Mouse (Mus musculus): Measurements from ENCODE around the gene Twist2. TPM values are rescaled to one million over a fixed set of nuclear protein-coding genes. Genes with fewer than 3 reads are reported as not detected.

The Twist2 gene
- total and polyA plus RNA-seq, 3 experiments, result not detected

GRCm38 (mm10) chr1:91802406-91803121 is 1.3 kb downstream of the Twist2 start:
- no peak overlapping the region for H3K4me3 ChIP-seq (ENCODE audit: control insufficient read depth in 1 of 2, insufficient read depth in 1 of 2, low read depth in 2 of 2, low read length in 2 of 2)
- no peak for DNase-seq (ENCODE audit: low read depth, low spot score)
- H3K4me1 ChIP-seq (ENCODE audit: control insufficient read depth in 1 of 2, insufficient read depth in 2 of 2, low read length in 2 of 2), result no peaks in the 10 kb centered on the region
- TF ChIP-seq MXI1 (IDR thresholded peaks at IDR 0.05; ENCODE audit: low read depth, low read length) (no peak), POLR2AphosphoS5 (IDR thresholded peaks at IDR 0.05; ENCODE audit: borderline replicate concordance, low read depth, low read length) (no peak), MYB (IDR thresholded peaks at IDR 0.05; ENCODE audit: low read depth, low read length) (no peak), ZKSCAN1 (IDR thresholded peaks at IDR 0.05; ENCODE audit: low read depth, low read length) (no peak), TBP (IDR thresholded peaks at IDR 0.05; ENCODE audit: low read depth, low read length) (no peak), SMC3 (IDR thresholded peaks at IDR 0.05; ENCODE audit: low read depth, low read length) (no peak), MAX (IDR thresholded peaks at IDR 0.05; ENCODE audit: low read length) (no peak), RAD21 (IDR thresholded peaks at IDR 0.05; ENCODE audit: low read depth, low read length) (no peak), TCF12 (IDR thresholded peaks at IDR 0.05; ENCODE audit: low read depth, low read length) (no peak), MAZ (IDR thresholded peaks at IDR 0.05; ENCODE audit: low read depth, low read length) (no peak), ELF1 (IDR thresholded peaks at IDR 0.05; ENCODE audit: low read depth, low read length) (no peak), MAFK (IDR thresholded peaks at IDR 0.05; ENCODE audit: borderline replicate concordance, low read depth, low read length) (no peak), USF1 (IDR thresholded peaks at IDR 0.05; ENCODE audit: low read depth, low read length) (no peak)
- H3K79me2 ChIP-seq (ENCODE audit: control insufficient read depth, insufficient read depth, low read length, poor library complexity), result no peaks in the 10 kb centered on the region
- no peaks in the 10 kb centered on the region for H3K9me3 ChIP-seq (replicated peaks; ENCODE audit: insufficient read depth, low read length)
- no peaks in the 10 kb centered on the region for H3K27me3 ChIP-seq (ENCODE audit: control insufficient read depth in 1 of 2, insufficient read depth in 2 of 2, low read length in 2 of 2)
- H3K36me3 ChIP-seq (ENCODE audit: control insufficient read depth in 1 of 2, insufficient read depth in 2 of 2, low read length in 2 of 2), result no peaks in the 10 kb centered on the region
- H3K27ac ChIP-seq (ENCODE audit: control insufficient read depth, low read depth, low read length), result no peak overlapping the region
- no peak overlapping the region for H3K9ac ChIP-seq (ENCODE audit: control insufficient read depth, low read depth, low read length, poor library complexity, severe bottlenecking)

- no peak overlapping the region for H3K4me3 ChIP-seq (ENCODE audit: control insufficient read depth in 1 of 2, insufficient read depth in 1 of 2, low read depth in 2 of 2, low read length in 2 of 2)
These were observed 2.2 kb downstream of the Twist2 start for GRCm38 (mm10) chr1:91803416-91803815.

More at GRCm38 (mm10) chr1:91803416-91803815, 2.2 kb downstream of the Twist2 start:
- Histone ChIP-seq H3K4me1 (ENCODE audit: control insufficient read depth in 1 of 2, insufficient read depth in 2 of 2, low read length in 2 of 2) (no peaks in the 10 kb centered on the region), H3K79me2 (ENCODE audit: control insufficient read depth, insufficient read depth, low read length, poor library complexity) (no peaks in the 10 kb centered on the region), H3K9ac (ENCODE audit: control insufficient read depth, low read depth, low read length, poor library complexity, severe bottlenecking) (no peak overlapping the region), H3K36me3 (ENCODE audit: control insufficient read depth in 1 of 2, insufficient read depth in 2 of 2, low read length in 2 of 2) (no peaks in the 10 kb centered on the region), H3K27ac (ENCODE audit: control insufficient read depth, low read depth, low read length) (no peak overlapping the region), H3K27me3 (ENCODE audit: control insufficient read depth in 1 of 2, insufficient read depth in 2 of 2, low read length in 2 of 2) (no peaks in the 10 kb centered on the region), H3K9me3 (replicated peaks; ENCODE audit: insufficient read depth, low read length) (no peaks in the 10 kb centered on the region)
- TF ChIP-seq BHLHE40 (IDR thresholded peaks at IDR 0.05; ENCODE audit: borderline replicate concordance, low read depth, low read length) (no peak), RAD21 (IDR thresholded peaks at IDR 0.05; ENCODE audit: low read depth, low read length) (no peak), POLR2AphosphoS2 (IDR thresholded peaks at IDR 0.05; ENCODE audit: low read length) (no peak), E2F4 (IDR thresholded peaks at IDR 0.05; ENCODE audit: borderline replicate concordance, low read depth, low read length) (no peak), POLR2AphosphoS5 (IDR thresholded peaks at IDR 0.05; ENCODE audit: borderline replicate concordance, low read depth, low read length) (no peak), TCF12 (IDR thresholded peaks at IDR 0.05; ENCODE audit: low read depth, low read length) (no peak), RCOR1 (IDR thresholded peaks at IDR 0.05; ENCODE audit: low read depth, low read length) (no peak), CTCF (IDR thresholded peaks at IDR 0.05 in 2 of 3, conservative IDR thresholded peaks at IDR 0.05 in 1 of 3; ENCODE audit: control insufficient read depth in 1 of 3, insufficient read depth in 1 of 3, low read depth in 2 of 3, low read length in 3 of 3, poor library complexity in 1 of 3, severe bottlenecking in 1 of 3) (no peak), MXI1 (IDR thresholded peaks at IDR 0.05; ENCODE audit: low read depth, low read length) (no peak), MYC (IDR thresholded peaks at IDR 0.05; ENCODE audit: low read depth, low read length) (no peak), ZKSCAN1 (IDR thresholded peaks at IDR 0.05; ENCODE audit: low read depth, low read length) (no peak), ELF1 (IDR thresholded peaks at IDR 0.05; ENCODE audit: low read depth, low read length) (no peak), SMC3 (IDR thresholded peaks at IDR 0.05; ENCODE audit: low read depth, low read length) (no peak), POLR2A (IDR thresholded peaks at IDR 0.05; ENCODE audit: control insufficient read depth in 1 of 2, insufficient read depth in 1 of 2, low read depth in 1 of 2, low read length in 2 of 2, poor library complexity in 1 of 2) (no peak), GATA1 (IDR thresholded peaks at IDR 0.05; ENCODE audit: low read depth, low read length) (no peak), MAZ (IDR thresholded peaks at IDR 0.05; ENCODE audit: low read depth, low read length) (no peak)
- DNase-seq (ENCODE audit: low read depth, low spot score), result no peak
